Mouse (Mus musculus) testis, adult 2 months (tissue): ENCODE measurements around the gene Ank3.

ENCODE experiments used
- CTCF ChIP-seq: fragments of 200-500 bp; IDR thresholded peaks from 2 replicates; pipeline ENCODE4 v1.5.1; 2012; ENCODE audit warnings: low read depth, mild to moderate bottlenecking, inconsistent platforms, low read length, moderate library complexity; ENCODE audit not compliant: control insufficient read depth, insufficient read depth, insufficient replicate concordance
- POLR2A ChIP-seq: fragments of 200-500 bp; IDR thresholded peaks from 2 replicates; pipeline ENCODE4 v1.6.1; 2012; ENCODE audit warnings: low read depth, mild to moderate bottlenecking, inconsistent platforms, low read length, moderate library complexity; ENCODE audit not compliant: control insufficient read depth

DNA sequence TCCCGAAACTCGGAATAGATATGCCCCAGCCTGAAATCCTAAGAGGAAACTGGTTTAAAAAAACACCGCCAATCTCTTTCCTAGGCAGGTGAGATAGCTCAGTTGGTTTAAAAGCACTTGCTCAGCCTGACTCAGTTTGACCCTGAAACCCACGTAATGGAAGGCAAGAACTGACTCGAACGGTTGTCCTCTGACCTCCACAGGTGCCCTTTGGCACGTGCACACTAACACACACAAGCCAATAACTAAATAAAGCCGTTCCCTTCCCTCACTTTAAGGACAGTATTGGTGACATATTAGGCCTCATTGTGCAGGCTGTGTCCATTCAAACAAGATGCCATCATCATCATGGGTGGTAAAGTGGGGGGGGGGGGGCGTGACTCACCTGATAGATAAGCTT, 528.4 kb downstream of the Ank3 start:
- no peak for TF ChIP-seq CTCF
- no peak for TF ChIP-seq POLR2A
